Mouse (Mus musculus) lung, postnatal 36 days (tissue): ENCODE results near the gene Kif23.

Experiments used
- DNase-seq: peaks from one replicate; pipeline ENCODE4 v3.0.0; 2022; ENCODE audit warnings: mixed read lengths

Kif23 gene

GRCm38 (mm10) chr9:61902445-61902844 lies 44.1 kb downstream of the Kif23 start:
- DNase-seq: peak; percentile 65

GRCm38 (mm10) chr9:61901574-61901973 lies 45.0 kb downstream of the Kif23 start:
- DNase-seq: no peak

- peak; percentile 92 for DNase-seq
Observed at GRCm38 (mm10) chr9:61899804-61900203, 46.8 kb downstream of the Kif23 start.

- peak; percentile 88 for DNase-seq
Observed at GRCm38 (mm10) chr9:61898401-61898800, 48.2 kb downstream of the Kif23 start.

- peak; percentile 42 for DNase-seq
Observed at GRCm38 (mm10) chr9:61895014-61895413, 51.6 kb downstream of the Kif23 start.

GRCm38 (mm10) chr9:61889855-61890254 lies 56.7 kb downstream of the Kif23 start:
- no peak for DNase-seq

- no peak for DNase-seq
Observed at GRCm38 (mm10) chr9:61887661-61888379, 58.8 kb downstream of the Kif23 start.

- no peak for DNase-seq
Observed at GRCm38 (mm10) chr9:61885964-61886363, 60.6 kb downstream of the Kif23 start.

- no peak for DNase-seq
Observed at GRCm38 (mm10) chr9:61884936-61885335, 61.6 kb downstream of the Kif23 start.

- DNase-seq: no peak
Observed at GRCm38 (mm10) chr9:61884375-61884774, 62.2 kb downstream of the Kif23 start.

GRCm38 (mm10) chr9:61882179-61882578 lies 64.4 kb downstream of the Kif23 start:
- no peak for DNase-seq

GRCm38 (mm10) chr9:61878889-61879288 lies 67.7 kb downstream of the Kif23 start:
- peak; percentile 85 for DNase-seq

- no peak for DNase-seq
Observed at GRCm38 (mm10) chr9:61877373-61878112, 69.0 kb downstream of the Kif23 start.

GRCm38 (mm10) chr9:61873325-61873724 lies 73.2 kb downstream of the Kif23 start:
- no peak for DNase-seq

GRCm38 (mm10) chr9:61872246-61872941 lies 74.2 kb downstream of the Kif23 start:
- DNase-seq: no peak

GRCm38 (mm10) chr9:61871839-61872238 lies 74.7 kb downstream of the Kif23 start:
- DNase-seq: no peak

GRCm38 (mm10) chr9:61867659-61868058 lies 78.9 kb downstream of the Kif23 start:
- DNase-seq: no peak
